Mouse (Mus musculus) liver, postnatal 0 days (tissue): ENCODE measurements at regions not wholly inside any gene's neighbourhood (a gene's known extent, or its start where the extent isn't known, plus 50 kb on each side); places are given as distances from the start of the nearest gene placed in this dataset.

Source experiments
- CTCF ChIP-seq: sonication (generic); IDR thresholded peaks from 2 replicates; pipeline ENCODE4 v1.5.1; 2016; ENCODE audit warnings: antibody characterized with exemption, low read depth
- EP300 ChIP-seq: IDR thresholded peaks from 2 replicates; pipeline ENCODE4 v1.6.1; 2016; ENCODE audit warnings: antibody characterized with exemption, low read depth, mild to moderate bottlenecking

DNA sequence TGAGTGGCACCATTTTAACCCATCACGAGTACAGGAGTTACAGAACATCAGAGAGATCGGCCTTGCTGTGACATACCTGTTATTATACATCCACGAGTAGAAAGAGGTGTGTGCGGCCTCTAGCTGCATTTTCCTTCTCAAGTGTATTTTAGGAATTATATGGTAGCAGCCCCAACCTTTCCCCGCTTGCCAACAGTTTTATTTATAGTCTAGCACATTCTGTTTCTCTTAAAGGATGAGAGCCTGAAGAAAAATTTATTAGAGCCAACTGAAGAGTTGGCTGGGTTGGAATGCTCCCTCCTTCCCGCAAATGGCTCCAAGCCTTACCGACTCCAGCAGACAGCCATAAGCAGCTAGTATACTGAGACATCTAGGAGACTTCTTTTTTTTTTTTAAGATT lies 67.0 kb upstream of the Frmd4b start:
- TF ChIP-seq CTCF (no peak), EP300 (no peak)
